Mouse (Mus musculus) liver, embryonic 14.5 days (tissue): ENCODE data around the gene Frmpd2.

ENCODE experiments used
- CTCF ChIP-seq: IDR thresholded peaks from 2 replicates; pipeline ENCODE4 v1.5.1; 2016; ENCODE audit warnings: antibody characterized with exemption, low read depth, control low read depth
- EP300 ChIP-seq: IDR thresholded peaks from 2 replicates; pipeline ENCODE4 v1.6.1; 2016; ENCODE audit warnings: antibody characterized with exemption, low read depth

GRCm38 (mm10) chr14:33545565-33546143 lies 74.2 kb downstream of the Frmpd2 start:
- TF ChIP-seq CTCF (no peak), EP300 (no peak)
